Mouse (Mus musculus) kidney, embryonic 16.5 days (tissue): ENCODE measurements around the gene Gm20696. TPM values are rescaled to one million over a fixed set of nuclear protein-coding genes. Genes with fewer than 3 reads are reported as not detected.

ENCODE experiments used
- microRNA-seq: library from miRNA; unstranded; fragments of <30 nt; microRNA quantifications from one replicate; pipeline ENCODE4, GENCODE M21; 2016
- polyA plus RNA-seq: library from polyadenylated mRNA; unstranded; fragments of >200 nt; fragmentation: Nextera tagmentation; extraction: Ambion mirVana; gene quantifications from 2 replicates; pipeline ENCODE4 v1.2.1, GENCODE M21; 2015

Gm20696 gene
- polyA plus RNA-seq, 1 experiment from 2014 or later: 1.7 TPM

Small RNA genes within 50 kb of the gene (microRNA-seq; reads per million reads assigned to microRNA genes)
- not detected for gene Gm22328

Other genes with a start within 250 kb of the Gm20696 start
- 36.4 and 37.2 TPM in 2 replicates for gene Foxp1, start 144.1 kb downstream of the Gm20696 start, polyA plus RNA-seq
- 17.6 and 18.5 TPM in 2 replicates for gene Eif4e3, start within 50 bp of the Gm20696 start, polyA plus RNA-seq
- 1.6 and 1.8 TPM in 2 replicates for gene Gpr27, start 25.9 kb upstream of the Gm20696 start, polyA plus RNA-seq
- 0.17 TPM in 1 of 2 replicates, not detected in the other for gene Prok2, start 59.6 kb upstream of the Gm20696 start, polyA plus RNA-seq